Mouse (Mus musculus) cerebellum, adult 2 months (tissue): Measurements from ENCODE around the gene Ly6g6f. TPM values are rescaled to one million over a fixed set of nuclear protein-coding genes. Genes with fewer than 3 reads are reported as not detected.
A peak's percentile ranks its signal among the peaks of the same experiment; 100 is the strongest.

Experiments
- DNase-seq, 2 experiments: peaks; one replicate each; pipeline ENCODE4 v3.0.0; 2021
- H3K27ac ChIP-seq: fragments of 200-500 bp; 2 replicates; pipeline ENCODE4 v1.5.1; 2012; ENCODE audit warnings: low read length, control low read depth, inconsistent platforms; ENCODE audit not compliant: insufficient read depth
- H3K27me3 ChIP-seq: fragments of 200-500 bp; 2 replicates; pipeline ENCODE4 v1.6.1; 2012; ENCODE audit warnings: inconsistent platforms, mild to moderate bottlenecking, low read length, moderate library complexity; ENCODE audit not compliant: control insufficient read depth, insufficient read depth
- H3K4me1 ChIP-seq: fragments of 200-500 bp; 2 replicates; pipeline ENCODE4 v1.6.1; 2011; ENCODE audit warnings: low read length; ENCODE audit not compliant: control insufficient read depth, insufficient read depth
- H3K4me3 ChIP-seq: fragments of 200-500 bp; replicated peaks from 2 replicates; pipeline ENCODE3; 2011; ENCODE audit warnings: mild to moderate bottlenecking, low read depth, low read length, control low read depth; ENCODE audit not compliant: insufficient read depth
- CTCF ChIP-seq: fragments of 200-500 bp; IDR thresholded peaks from 2 replicates; pipeline ENCODE4 v1.5.1; 2011; ENCODE audit warnings: low read depth, mild to moderate bottlenecking, control low read depth, low read length, moderate library complexity, borderline replicate concordance; ENCODE audit not compliant: insufficient read depth
- POLR2A ChIP-seq: fragments of 200-500 bp; IDR thresholded peaks from 2 replicates; pipeline ENCODE4 v1.6.1; 2011; ENCODE audit warnings: low read length, control low read depth, borderline replicate concordance; ENCODE audit not compliant: insufficient read depth
- WGBS: fragments of 180-500 bp; shearing (Covaris S2); methylation state at CpG from one replicate; pipeline ENCODE4 v1.1.7; 2018; 5-methylcytosine and 5-hydroxymethylcytosine counted together
- polyA plus RNA-seq: library from polyadenylated mRNA; depleted of rRNA; stranded (reverse); fragments of >200 nt; gene quantifications from 2 replicates; pipeline ENCODE4 v1.2.3, GENCODE M21; 2012

The Ly6g6f gene
- polyA plus RNA-seq, 1 experiment, result 1.1 TPM

DNA sequence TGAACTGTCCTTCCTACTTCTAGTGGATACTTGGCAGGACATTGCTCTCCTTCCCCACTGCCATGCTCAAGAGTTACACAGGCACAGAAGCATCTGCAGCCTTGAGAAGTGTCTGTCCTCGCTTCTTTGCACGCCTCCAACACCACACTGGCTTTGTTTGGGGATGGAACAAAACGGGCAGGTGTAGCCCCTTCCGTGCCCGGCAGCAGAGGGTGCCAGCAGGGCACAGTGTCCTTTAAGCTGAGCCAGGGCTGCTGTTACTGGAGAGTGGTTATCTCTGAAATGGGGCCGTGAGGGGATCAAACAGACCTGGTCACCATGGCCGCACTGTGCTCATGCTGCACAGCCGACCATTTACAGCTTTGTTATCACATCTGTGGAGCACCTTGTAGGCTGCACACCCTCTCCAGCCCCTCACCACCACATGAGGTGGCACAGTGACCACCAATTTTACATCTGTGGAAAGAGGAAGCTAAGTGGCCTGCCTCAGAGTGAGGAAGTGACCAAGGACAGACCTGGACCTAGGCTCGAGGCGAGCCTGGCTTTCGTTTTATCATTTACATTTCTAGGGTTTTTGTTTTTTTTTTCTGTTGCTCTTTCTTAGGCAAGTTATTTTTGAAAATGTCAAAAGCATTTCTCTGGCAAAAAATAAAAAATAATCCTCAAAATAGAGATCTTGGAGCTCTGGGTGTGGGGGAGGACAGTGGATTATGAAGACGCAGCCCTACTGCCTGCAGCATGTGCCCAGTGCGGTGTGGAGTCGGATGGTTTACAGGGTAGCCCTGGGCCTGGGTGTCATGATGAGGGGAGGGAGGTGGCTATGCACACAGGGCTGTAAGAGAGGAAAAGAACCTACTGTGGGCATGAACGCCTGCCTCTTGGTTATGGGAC lies 9.3 kb upstream of the Ly6g6f start:
- H3K4me1 ChIP-seq, result peaks cover 66% of the 10 kb centered on the region
- peak in 1 of 2 experiments; percentile 53 for DNase-seq
- 0 out of 2 replicates have a peak overlapping the region, but pooled peaks have one; percentile 15 for H3K27ac ChIP-seq
- H3K27me3 ChIP-seq, result no peaks in the 10 kb centered on the region
- WGBS, result 53% methylated on average over 15 of the region's 15 CpGs
- TF ChIP-seq CTCF (no peak), POLR2A (no peak)
- H3K4me3 ChIP-seq, result no peak overlapping the region

DNA sequence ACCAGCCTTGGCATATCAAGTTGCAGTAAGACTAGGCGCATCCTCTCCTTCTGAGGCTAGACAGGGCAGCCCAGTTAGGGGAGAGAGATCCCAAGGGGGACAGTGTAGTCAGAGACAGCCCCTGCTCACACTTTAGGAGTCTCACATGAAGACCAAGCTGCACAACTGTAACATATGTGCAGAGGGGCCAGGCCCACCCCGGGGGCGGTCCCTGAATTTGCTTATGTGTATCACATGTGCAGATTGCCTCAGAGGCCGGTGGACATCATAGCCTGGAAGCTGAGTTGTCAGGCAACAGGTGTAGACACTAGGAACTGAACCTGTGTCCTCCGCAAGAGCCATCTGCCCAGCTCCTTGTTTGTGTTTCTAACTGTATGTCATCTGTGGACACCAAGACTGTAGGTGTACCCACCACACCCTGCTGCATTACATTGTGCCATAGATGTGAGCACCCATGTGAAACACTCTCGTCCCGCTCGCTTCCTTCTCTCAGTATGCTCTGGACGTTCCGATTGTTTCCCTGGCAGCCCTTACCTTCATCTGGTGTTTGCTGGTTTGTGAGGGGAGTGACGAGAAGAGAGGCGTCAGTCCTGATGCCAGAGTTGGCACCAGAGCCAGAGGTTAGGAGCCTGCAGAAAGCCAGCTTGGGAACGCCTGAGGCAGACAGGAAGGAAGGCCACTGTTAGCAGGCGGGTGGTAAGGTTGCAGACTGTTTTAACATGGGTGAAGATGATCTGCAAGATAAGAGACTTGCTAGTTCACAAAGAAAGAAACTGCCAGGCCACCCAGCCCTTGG lies 7.2 kb upstream of the Ly6g6f start:
- Histone ChIP-seq H3K27me3 (no peaks in the 10 kb centered on the region), H3K27ac (no peak overlapping the region), H3K4me3 (no peak overlapping the region), H3K4me1 (peaks cover 47% of the 10 kb centered on the region)
- peak in 1 of 2 experiments; percentile 50 for DNase-seq
- TF ChIP-seq CTCF (no peak), POLR2A (no peak)
- 24% methylated on average over 14 of the region's 14 CpGs for WGBS

DNA sequence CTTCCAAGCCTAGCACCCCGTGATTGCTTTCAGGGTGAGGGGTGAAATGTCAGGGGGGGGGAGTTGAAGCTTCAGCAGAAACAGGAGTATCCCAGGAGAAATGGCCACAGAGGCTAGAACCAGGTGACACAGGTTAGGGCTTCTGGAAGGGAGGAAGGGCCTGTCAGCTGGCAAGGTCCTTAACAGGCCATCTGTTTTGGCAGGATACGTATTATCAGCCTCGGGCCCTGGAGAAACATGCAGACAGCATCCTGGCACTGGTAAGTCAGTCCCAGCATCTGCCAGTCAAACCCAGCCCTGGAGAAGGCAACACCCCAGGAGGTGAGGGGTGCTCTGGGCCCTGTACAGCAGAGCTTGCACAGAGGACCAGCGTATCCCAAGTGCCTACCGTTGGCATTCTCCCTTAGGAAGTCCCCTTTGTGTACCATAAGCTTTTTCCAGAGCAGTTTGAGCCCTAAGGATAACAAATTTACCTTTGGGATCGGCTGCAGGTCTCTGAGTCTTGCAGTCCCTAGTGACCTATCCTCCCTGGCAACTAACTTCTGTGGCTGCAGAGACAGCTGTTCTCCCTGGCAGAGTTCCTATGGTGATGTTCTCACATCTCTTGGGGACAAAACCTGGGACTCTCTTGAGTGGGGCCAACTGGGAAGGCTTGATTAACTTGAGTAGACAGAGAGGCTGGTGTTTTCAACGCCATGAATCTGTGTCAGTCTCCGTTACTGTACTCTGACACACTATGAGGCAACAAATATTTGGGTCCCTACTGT lies 4.9 kb upstream of the Ly6g6f start:
- TF ChIP-seq CTCF (no peak), POLR2A (peak; percentile 55; the same call in 1 of the 2 replicates)
- Histone ChIP-seq H3K4me1 (peaks cover 28% of the 10 kb centered on the region), H3K4me3 (peak overlapping the region; percentile 80), H3K27me3 (no peaks in the 10 kb centered on the region), H3K27ac (peak overlapping the region; percentile 100)
- WGBS, result 2% methylated on average over 8 of the region's 8 CpGs
- peak; percentile 88 to 96 for DNase-seq

DNA sequence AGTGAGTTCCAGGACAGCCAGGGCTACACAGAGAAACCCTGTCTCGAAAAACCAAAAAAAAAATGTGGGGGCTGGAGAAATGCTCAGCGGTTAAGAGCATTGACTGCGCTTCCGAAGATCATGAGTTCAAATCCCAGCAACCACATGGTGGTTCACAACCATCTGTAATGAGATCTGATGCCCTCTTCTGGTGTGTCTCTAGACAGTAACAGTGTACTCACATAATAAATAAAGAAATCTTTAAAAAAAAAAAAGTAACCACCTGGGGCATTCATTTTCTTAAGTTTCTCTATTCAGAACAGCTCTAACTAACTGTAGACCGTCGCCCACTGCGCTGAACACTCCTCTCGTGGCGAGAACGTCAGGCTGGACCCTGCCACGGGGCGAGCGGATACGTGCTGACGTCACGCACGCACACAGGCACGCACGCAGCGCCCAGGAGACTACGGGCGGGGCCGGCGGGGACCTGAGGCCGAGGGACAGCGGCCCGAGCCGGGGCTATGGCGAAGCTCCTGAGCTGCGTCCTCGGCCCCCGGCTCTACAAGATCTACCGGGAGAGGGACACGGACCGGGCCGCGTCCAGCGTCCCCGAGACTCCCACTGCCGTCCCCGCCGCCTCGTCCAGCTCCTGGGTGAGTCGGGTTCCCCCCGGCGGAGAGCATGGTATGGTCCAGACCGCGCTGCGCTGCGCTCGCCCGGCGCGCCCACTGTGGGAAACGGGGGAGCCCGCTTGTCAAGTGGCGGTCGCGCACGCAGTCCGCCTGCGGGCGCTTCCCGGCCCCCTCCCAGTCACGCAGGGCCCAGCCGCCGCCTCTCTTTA lies 3.6 kb upstream of the Ly6g6f start, which contains the start of gene Abhd16a:
Gene Abhd16a (plus strand): TSS at position 439 of the 820 bp plus-strand sequence.
- Histone ChIP-seq H3K27me3 (no peaks in the 10 kb centered on the region), H3K4me3 (peak within 1 kb of the TSS; percentile 80), H3K27ac (peak within 1 kb of the TSS; percentile 100), H3K4me1 (peaks cover 25% of the 10 kb centered on the region; the same call in 1 of the 2 replicates)
- TF ChIP-seq CTCF (no peak), POLR2A (peak; percentile 82)
- 3% methylated on average over 67 of the region's 67 CpGs for WGBS
- peak; percentile 96 to 98 for DNase-seq

DNA sequence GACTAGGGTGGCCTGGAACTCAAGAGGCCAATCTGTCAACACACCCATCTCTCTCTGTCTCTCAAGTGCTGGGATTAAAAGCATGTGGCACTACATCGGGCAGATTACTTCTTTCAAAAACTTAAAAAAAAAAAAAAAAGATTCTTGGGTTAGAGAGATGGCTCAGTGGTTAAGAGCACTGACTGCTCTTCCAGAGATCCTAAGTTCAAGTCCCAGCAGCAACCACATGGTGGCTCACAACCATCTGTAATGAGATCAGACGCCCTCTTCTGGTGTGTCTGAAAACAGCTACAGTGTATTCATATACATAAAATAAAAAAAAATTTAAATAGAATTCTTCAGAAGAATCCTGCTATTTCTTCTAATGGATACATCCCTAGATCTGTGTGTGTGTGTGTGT lies 2.7 kb upstream of the Ly6g6f start:
- Histone ChIP-seq H3K27me3 (no peaks in the 10 kb centered on the region), H3K4me1 (peaks cover 31% of the 10 kb centered on the region; the same call in 1 of the 2 replicates), H3K4me3 (no peak overlapping the region), H3K27ac (no peak overlapping the region)
- WGBS, result 46% methylated on average over 2 of the region's 2 CpGs
- no peak for DNase-seq
- TF ChIP-seq CTCF (no peak), POLR2A (no peak)

DNA sequence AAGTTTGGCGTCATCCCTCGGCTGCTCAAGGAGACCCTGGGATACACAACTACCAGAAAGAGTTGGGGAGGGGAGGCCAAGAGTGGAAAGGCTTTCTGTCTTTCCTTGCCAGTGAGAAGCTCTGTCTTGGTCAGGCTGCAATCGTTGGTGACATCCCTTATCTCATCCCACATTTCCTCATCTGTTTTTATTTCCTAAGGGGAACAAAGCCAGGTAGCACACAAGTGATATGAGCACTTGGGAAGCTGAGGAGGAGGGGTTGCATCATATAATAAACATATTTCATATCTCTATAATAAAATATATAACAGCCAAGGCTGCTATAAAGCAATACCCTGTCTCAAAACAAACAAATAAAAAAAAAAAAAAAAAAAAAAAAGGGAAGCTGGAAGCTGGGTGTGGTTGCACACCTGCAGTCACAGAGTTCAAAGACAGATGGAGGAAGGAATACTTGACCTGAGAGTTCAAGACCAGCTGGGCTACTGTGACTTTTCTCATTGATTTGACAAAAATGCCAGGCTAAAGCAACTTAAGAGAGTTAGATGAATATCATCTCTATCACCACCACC lies 1.4 kb downstream of the Ly6g6f start:
- TF ChIP-seq POLR2A (no peak), CTCF (no peak)
- Histone ChIP-seq H3K4me1 (peaks cover 26% of the 10 kb centered on the region), H3K4me3 (no peak overlapping the region), H3K27me3 (no peaks in the 10 kb centered on the region), H3K27ac (peak overlapping the region; percentile 82)
- 65% methylated on average over 3 of the region's 3 CpGs for WGBS
- no peak for DNase-seq
